Mouse (Mus musculus) lung, postnatal 0 days (tissue): ENCODE data around the gene Nmnat2.

Experiments
- CTCF ChIP-seq: IDR thresholded peaks from 2 replicates; pipeline ENCODE4 v1.5.1; 2016; ENCODE audit warnings: antibody characterized with exemption, mild to moderate bottlenecking
- EP300 ChIP-seq: IDR thresholded peaks from 2 replicates; pipeline ENCODE4 v1.6.1; 2016; ENCODE audit warnings: antibody characterized with exemption, mild to moderate bottlenecking, control low read depth

DNA sequence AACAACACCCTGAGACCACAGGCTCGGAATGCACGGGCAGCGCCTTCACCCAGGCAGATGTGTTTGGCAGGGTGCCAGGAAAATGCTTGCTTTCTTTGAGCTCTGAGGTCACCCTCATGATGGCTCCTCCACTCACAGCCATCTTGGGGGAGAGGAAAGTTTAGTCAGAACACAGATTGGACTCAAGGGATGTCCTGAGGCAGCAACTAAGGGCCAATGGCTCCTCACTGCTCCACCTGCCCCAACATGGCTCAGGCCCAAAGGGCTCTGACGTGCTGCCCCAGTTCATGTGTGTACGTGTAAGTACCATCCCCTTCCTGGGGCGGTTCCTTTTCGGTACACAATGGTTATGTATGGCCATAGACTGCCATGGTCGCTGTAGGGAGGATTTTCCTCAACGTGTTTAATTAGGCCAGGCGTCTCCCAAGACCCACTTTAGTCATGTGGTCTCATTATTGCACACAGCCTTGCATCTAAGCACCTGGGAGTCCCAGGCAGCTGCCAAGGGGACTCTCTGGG, 198.9 kb downstream of the Nmnat2 start:
- TF ChIP-seq CTCF (no peak), EP300 (no peak)
